Mouse (Mus musculus) spleen, postnatal 14 days (tissue): Measurements from ENCODE around the gene Ankdd1b.

Experiments
- DNase-seq, 2 experiments: peaks; one replicate each; pipeline ENCODE4 v3.0.0; 2021 to 2022; ENCODE audit warnings: low spot score in 2 of 2

Ankdd1b gene

GRCm38 (mm10) chr13:96470957-96471356 is at the start of gene Ankdd1b:
TSS of gene Ankdd1b (minus strand) at chr13:96471198.
- no peak for DNase-seq

GRCm38 (mm10) chr13:96517335-96517734 is 46.3 kb upstream of the Ankdd1b start:
- no peak for DNase-seq

GRCm38 (mm10) chr13:96516249-96516648 is 45.3 kb upstream of the Ankdd1b start:
- no peak for DNase-seq

GRCm38 (mm10) chr13:96514154-96514942 is 43.4 kb upstream of the Ankdd1b start:
- DNase-seq = no peak

GRCm38 (mm10) chr13:96511893-96512292 is 40.9 kb upstream of the Ankdd1b start:
- no peak for DNase-seq

- no peak for DNase-seq
Observed at GRCm38 (mm10) chr13:96511262-96511661, 40.3 kb upstream of the Ankdd1b start.

GRCm38 (mm10) chr13:96510635-96511034 is 39.6 kb upstream of the Ankdd1b start:
- DNase-seq = no peak

GRCm38 (mm10) chr13:96507541-96507940 is 36.5 kb upstream of the Ankdd1b start:
- no peak for DNase-seq

- no peak for DNase-seq
Observed at GRCm38 (mm10) chr13:96506313-96506712, 35.3 kb upstream of the Ankdd1b start.

- DNase-seq = no peak
Observed at GRCm38 (mm10) chr13:96505661-96506060, 34.7 kb upstream of the Ankdd1b start.

GRCm38 (mm10) chr13:96499891-96500290 is 28.9 kb upstream of the Ankdd1b start:
- no peak for DNase-seq

- no peak for DNase-seq
Observed at GRCm38 (mm10) chr13:96496630-96497029, 25.6 kb upstream of the Ankdd1b start.

- no peak for DNase-seq
Observed at GRCm38 (mm10) chr13:96490433-96490832, 19.4 kb upstream of the Ankdd1b start, which contains the start of gene Gm17622. TSS of gene Gm17622 (plus strand) at chr13:96490733.

- DNase-seq = no peak
Observed at GRCm38 (mm10) chr13:96487968-96488367, 17.0 kb upstream of the Ankdd1b start.

GRCm38 (mm10) chr13:96487230-96487629 is 16.2 kb upstream of the Ankdd1b start:
- no peak for DNase-seq

- DNase-seq = no peak
Observed at GRCm38 (mm10) chr13:96478991-96479390, 8.0 kb upstream of the Ankdd1b start.

- no peak for DNase-seq
Observed at GRCm38 (mm10) chr13:96477226-96477625, 6.2 kb upstream of the Ankdd1b start.

- DNase-seq = no peak
Observed at GRCm38 (mm10) chr13:96470556-96470955, 442 bp downstream of the Ankdd1b start.

- no peak for DNase-seq
Observed at GRCm38 (mm10) chr13:96468678-96469077, 2.3 kb downstream of the Ankdd1b start.

GRCm38 (mm10) chr13:96465315-96465714 is 5.7 kb downstream of the Ankdd1b start:
- DNase-seq = no peak

GRCm38 (mm10) chr13:96462644-96463043 is 8.4 kb downstream of the Ankdd1b start:
- no peak for DNase-seq

GRCm38 (mm10) chr13:96458606-96459005 is 12.4 kb downstream of the Ankdd1b start:
- no peak for DNase-seq

GRCm38 (mm10) chr13:96458018-96458417 is 13.0 kb downstream of the Ankdd1b start:
- DNase-seq = no peak

GRCm38 (mm10) chr13:96457566-96457965 is 13.4 kb downstream of the Ankdd1b start:
- DNase-seq = no peak
